ENCODE assay signal across 23 mouse cellular contexts in genomic region chr6:31537193-31537592, GRCm38 (mm10). TPM values are rescaled to one million over a fixed set of nuclear protein-coding genes. Genes with fewer than 3 reads are reported as not detected.
DNase-seq lines count a peak whose midpoint lies in the region; ATAC-seq and TF ChIP-seq lines count a peak whose summit lies in the region.
"Had no signal": no experiment of that assay in that cellular context is flagged by ENCODE, and none has a peak within 500 bp of the region (broad histone marks: within the 10 kb centered on the region; RNA-seq: fewer than 3 reads in every experiment).

No protein-coding gene starts in this region.

- intact Hi-C loops in heart, adult 2 months (cut with DNase I): no loop called here

- H3K9ac ChIP-seq in heart, adult 2 months (ENCODE audit: low read depth, low read length): no peak overlapping the region
- H3K9ac ChIP-seq in lung, postnatal 0 days (replicated peaks; ENCODE audit: low read depth): no peak overlapping the region
- H3K9ac ChIP-seq: embryonic facial prominence, embryonic 13.5 days; forebrain, embryonic 15.5 days; lung, embryonic 15.5 days; midbrain, embryonic 12.5 days had no signal

- H3K27me3 ChIP-seq in heart, adult 2 months (ENCODE audit: control insufficient read depth, insufficient read depth, low read length): no peaks in the 10 kb centered on the region
- no peaks in the 10 kb centered on the region for H3K27me3 ChIP-seq in lung, postnatal 0 days (replicated peaks; ENCODE audit: insufficient read depth, low read length)
- H3K27me3 ChIP-seq: embryonic facial prominence, embryonic 13.5 days; forebrain, embryonic 15.5 days; lung, embryonic 15.5 days; midbrain, embryonic 12.5 days had no signal

- peaks cover 28% of the 10 kb centered on the region for H3K36me3 ChIP-seq in heart, adult 2 months (ENCODE audit: control insufficient read depth, insufficient read depth, low read length)
- H3K36me3 ChIP-seq in lung, postnatal 0 days (ENCODE audit: insufficient read depth, low read length): no peaks in the 10 kb centered on the region
- H3K36me3 ChIP-seq: embryonic facial prominence, embryonic 13.5 days; forebrain, embryonic 15.5 days; lung, embryonic 15.5 days; midbrain, embryonic 12.5 days had no signal

- no peak for TF ChIP-seq POLR2A in heart, adult 2 months (IDR thresholded peaks at IDR 0.05; ENCODE audit: insufficient read depth, low read depth, low read length)

- H3K9me3 ChIP-seq in lung, postnatal 0 days (ENCODE audit: low read length): no peaks in the 10 kb centered on the region
- H3K9me3 ChIP-seq: embryonic facial prominence, embryonic 13.5 days; forebrain, embryonic 10.5 days; forebrain, embryonic 15.5 days; lung, embryonic 15.5 days; midbrain, embryonic 12.5 days had no signal

- no peak for TF ChIP-seq EP300 in heart, adult 2 months (IDR thresholded peaks at IDR 0.05; ENCODE audit: insufficient read depth, low read depth, low read length)
- peak; percentile 74 for TF ChIP-seq EP300 in lung, postnatal 0 days (IDR thresholded peaks at IDR 0.05)

- H3K4me3 ChIP-seq in heart, adult 2 months: no peak overlapping the region
- H3K4me3 ChIP-seq in lung, postnatal 0 days (ENCODE audit: low read depth, low read length): no peak overlapping the region
- H3K4me3 ChIP-seq: embryonic facial prominence, embryonic 13.5 days; forebrain, embryonic 10.5 days; forebrain, embryonic 15.5 days; lung, embryonic 15.5 days; midbrain, embryonic 12.5 days had no signal

- DNase-seq in heart, adult 2 months: no peak
- DNase-seq in heart, adult 8-10 months (ENCODE audit: low spot score): no peak
- peak; percentile 28 for DNase-seq in lung, postnatal 0 days (ENCODE audit: low spot score)
- DNase-seq in lung, postnatal 25 days (ENCODE audit: low spot score): no peak
- DNase-seq in 416B (ENCODE audit: low read depth): peak; percentile 22
- peak; percentile 20 for DNase-seq in induced T-regulatory cell, adult 2 months (ENCODE audit: low read depth)
- DNase-seq in spleen, postnatal 4 days (ENCODE audit: low spot score in 2 of 2): no peak
- DNase-seq: adrenal gland, postnatal 25 days; cerebellum, adult 11-12 months; cerebellum, adult 9-11 months; gastrocnemius, postnatal 36 days; heart, postnatal 14 days; kidney, adult 9 months; kidney, postnatal 10 days; thymus, postnatal 4 days had no signal

- TF ChIP-seq CTCF in heart, adult 2 months (IDR thresholded peaks at IDR 0.05): no peak
- no peak for TF ChIP-seq CTCF in lung, postnatal 0 days (IDR thresholded peaks at IDR 0.05)

- ATAC-seq in lung, postnatal 0 days: peak; percentile 62
- ATAC-seq: CD4-positive, CD25-positive, alpha-beta regulatory T cell, adult 4 months; forebrain, embryonic 15.5 days; hindbrain, postnatal 0 days; intestine, postnatal 0 days had no signal

- peaks cover 16% of the 10 kb centered on the region for H3K4me1 ChIP-seq in heart, adult 2 months (ENCODE audit: control insufficient read depth, insufficient read depth, low read length)
- H3K4me1 ChIP-seq in lung, postnatal 0 days (ENCODE audit: insufficient read depth, low read depth, low read length): peaks cover 3% of the 10 kb centered on the region; the same call in 1 of the 2 replicates
- H3K4me1 ChIP-seq: embryonic facial prominence, embryonic 13.5 days; lung, embryonic 15.5 days had no signal

- no peak overlapping the region for H3K4me2 ChIP-seq in lung, postnatal 0 days (replicated peaks; ENCODE audit: low read depth, low read length)
- H3K4me2 ChIP-seq: embryonic facial prominence, embryonic 13.5 days; forebrain, embryonic 15.5 days; lung, embryonic 15.5 days; midbrain, embryonic 12.5 days had no signal

- H3K79me2 ChIP-seq in heart, adult 2 months (replicated peaks; ENCODE audit: control insufficient read depth, insufficient read depth, low read length): 0 out of 2 replicates have a peak, but pooled peaks cover 2% of the 10 kb centered on the region

- WGBS in heart, adult 2 months: 58% methylated on average over 4 of the region's 4 CpGs
- WGBS in lung, postnatal 0 days: 77% methylated on average over 4 of the region's 4 CpGs

- H3K27ac ChIP-seq in heart, adult 2 months: peak overlapping the region; percentile 4
- no peak overlapping the region for H3K27ac ChIP-seq in lung, postnatal 0 days (ENCODE audit: low read length)
- H3K27ac ChIP-seq: embryonic facial prominence, embryonic 13.5 days; forebrain, embryonic 10.5 days; forebrain, embryonic 15.5 days; hindbrain, postnatal 0 days; lung, embryonic 15.5 days; midbrain, embryonic 12.5 days had no signal

RNA-seq across cellular contexts. Expression of gene Podxl, which starts 26.6 kb away (rescaled TPM):
- 10 to 100 TPM; 71.6 to 90.9 TPM for total RNA-seq in heart, adult 2 months (2021)
- 53.8 and 99.2 TPM in 2 replicates for polyA plus RNA-seq in heart, adult 2 months (2012; rRNA removed)
- 10 to 100 TPM; 75.2 to 81.7 (median 75.7) TPM for total RNA-seq in heart, adult 8-10 months (2022)
- 56.8 and 58.6 TPM in 2 replicates for polyA plus RNA-seq in lung, postnatal 0 days (2015; fragmentation: Nextera tagmentation; extraction: Ambion mirVana)
- polyA plus RNA-seq: CD4-positive, CD25-positive, alpha-beta regulatory T cell, adult 4 months had no signal

Comparison
In these comparisons a context has a peak if more than half of its experiments do, and no peak if none do; other contexts are left out.
1. DNase-seq: peak in lung, postnatal 0 days (single experiment), 416B (single experiment) and induced T-regulatory cell, adult 2 months (single experiment); none in heart, adult 2 months (0 of 2), heart, adult 8-10 months (single experiment), lung, postnatal 25 days (single experiment) and spleen, postnatal 4 days (0 of 2).